Mouse (Mus musculus) spleen, adult 2 months (tissue): ENCODE data around the gene Mas1.

Experiments
- CTCF ChIP-seq: fragments of 200-500 bp; IDR thresholded peaks from 2 replicates; pipeline ENCODE4 v1.5.1; 2011; ENCODE audit warnings: mild to moderate bottlenecking, inconsistent platforms; ENCODE audit not compliant: insufficient read depth, insufficient read length, insufficient replicate concordance; ENCODE audit errors: extremely low read depth
- POLR2A ChIP-seq: fragments of 200-500 bp; IDR thresholded peaks from 2 replicates; pipeline ENCODE4 v1.6.1; 2011; ENCODE audit warnings: low read depth, low read length, inconsistent platforms

- no peak for TF ChIP-seq CTCF
- no peak for TF ChIP-seq POLR2A
These were observed 53.4 kb downstream of the Mas1 start for GRCm38 (mm10) chr17:12814502-12814901.
